Mouse (Mus musculus) small intestine, adult 2 months (tissue): Measurements from ENCODE around the gene Tbc1d5.

Experiments used
- CTCF ChIP-seq: fragments of 200-500 bp; IDR thresholded peaks from 2 replicates; pipeline ENCODE4 v1.5.1; 2012; ENCODE audit warnings: low read depth, mild to moderate bottlenecking, control low read depth, inconsistent platforms, low read length, moderate library complexity, mixed read lengths; ENCODE audit not compliant: insufficient replicate concordance, insufficient read length; ENCODE audit errors: extremely low read depth
- POLR2A ChIP-seq: fragments of 200-500 bp; IDR thresholded peaks from 2 replicates; pipeline ENCODE4 v1.6.1; 2012; ENCODE audit warnings: low read depth, mild to moderate bottlenecking, control low read depth, inconsistent platforms, low read length, moderate library complexity

DNA sequence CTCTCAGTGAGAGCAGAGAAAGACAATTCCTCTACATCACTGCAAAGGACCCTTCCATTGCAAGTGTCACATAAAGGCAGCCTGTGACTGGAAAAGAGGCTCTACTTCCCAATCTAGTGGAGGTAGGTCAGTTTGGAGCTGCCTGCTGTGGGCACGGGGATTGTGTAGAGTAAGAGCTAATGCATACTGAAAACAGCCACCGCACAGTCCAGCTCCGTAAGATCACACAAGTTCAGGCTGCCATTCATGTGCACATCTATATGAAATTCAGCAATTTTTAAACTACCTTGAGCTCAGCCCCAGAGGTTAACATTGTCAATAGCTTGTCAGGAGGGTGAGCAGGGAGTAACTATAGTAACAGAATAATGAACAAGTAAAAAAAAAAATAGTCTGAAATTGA is 426.4 kb downstream of the Tbc1d5 start:
- TF ChIP-seq CTCF, result no peak
- no peak for TF ChIP-seq POLR2A
